Mouse (Mus musculus) G1E (cell line): ENCODE measurements around the gene Slc31a1.

Experiments used
- CTCF ChIP-seq: IDR thresholded peaks from 2 replicates; pipeline ENCODE4 v1.5.1; 2012; ENCODE audit warnings: low read depth, low read length, inconsistent platforms, mixed read lengths
- GATA1 ChIP-seq: IDR thresholded peaks from 2 replicates; pipeline ENCODE4 v1.6.1; 2012; ENCODE audit warnings: borderline replicate concordance, low read length, inconsistent platforms, mixed read lengths
- GATA2 ChIP-seq: IDR thresholded peaks from 2 replicates; pipeline ENCODE4 v1.6.1; 2012; ENCODE audit warnings: low read depth, low read length, inconsistent platforms, borderline replicate concordance
- POLR2AphosphoS5 ChIP-seq: IDR thresholded peaks from 2 replicates; pipeline ENCODE4 v1.6.1; 2012; ENCODE audit warnings: low read depth, low read length, inconsistent platforms; ENCODE audit not compliant: insufficient replicate concordance
- TAL1 ChIP-seq: conservative IDR thresholded peaks from 2 replicates; pipeline ENCODE4 v1.6.1; 2012; ENCODE audit warnings: low read depth, low read length, inconsistent platforms, mixed read lengths

DNA sequence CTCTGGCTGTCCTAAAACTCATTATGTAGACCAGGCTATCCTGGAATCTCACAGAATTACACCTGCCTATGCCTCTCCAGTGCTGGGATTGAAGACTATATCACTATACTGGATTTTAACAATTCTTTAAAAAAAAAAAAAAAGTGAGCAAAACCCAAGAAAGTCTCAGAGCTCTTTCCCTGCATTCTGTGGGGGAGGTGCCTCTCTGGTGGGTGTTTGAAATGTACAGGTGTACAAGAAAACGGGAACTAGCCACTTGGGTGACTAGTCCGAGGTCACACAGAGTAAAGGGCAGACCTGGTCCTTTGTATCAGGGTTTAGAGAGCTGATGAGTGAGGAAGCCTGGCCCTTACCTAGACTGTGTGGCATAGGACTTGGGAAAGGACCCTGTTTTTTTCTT is 1.9 kb downstream of the Slc31a1 start:
- TF ChIP-seq CTCF (no peak), GATA1 (no peak), POLR2AphosphoS5 (no peak), TAL1 (no peak), GATA2 (no peak)
